Mouse (Mus musculus): ENCODE results near the gene Ephb2. TPM values are rescaled to one million over a fixed set of nuclear protein-coding genes. Genes with fewer than 3 reads are reported as not detected.

The Ephb2 gene
- total RNA-seq, 2 experiments from 2014 or later, result 24.5 to 26.2 TPM

Small RNAs within 50 kb of the gene (microRNA-seq; reads per million reads assigned to microRNA genes)
- gene Gm22180, result 0 reads per million in 2 experiments

Other genes starting within 250 kb of the Ephb2 start
- gene Kdm1a, start 233.3 kb downstream of the Ephb2 start, total RNA-seq (2021), result 10 to 100 TPM; 89.2 to 95.6 TPM
- gene Tex46, start 225.6 kb downstream of the Ephb2 start, total RNA-seq (2021), result not detected
- gene Lactbl1, start 213.4 kb downstream of the Ephb2 start, total RNA-seq (2021), result not detected
- 10 to 100 TPM; 47.8 to 51.2 TPM for gene C1qb, start 50.2 kb upstream of the Ephb2 start, total RNA-seq (2021)
- 10 to 100 TPM; 36.1 to 37.7 TPM for gene C1qc, start 57.1 kb upstream of the Ephb2 start, total RNA-seq (2021)
- 10 to 100 TPM; 48.9 to 50.7 TPM for gene C1qa, start 62.8 kb upstream of the Ephb2 start, total RNA-seq (2021)
- 1 to 10 TPM; 2.0 to 2.1 TPM for gene Epha8, start 120.8 kb upstream of the Ephb2 start, total RNA-seq (2021)
- 10 to 100 TPM; 11.9 to 17.5 TPM for gene Zbtb40, start 212.8 kb upstream of the Ephb2 start, total RNA-seq (2021)